Mouse (Mus musculus): Measurements from ENCODE around the gene Slirp. TPM values are rescaled to one million over a fixed set of nuclear protein-coding genes. Genes with fewer than 3 reads are reported as not detected.

The Slirp gene
- total RNA-seq (2022) = 100 to 1,000 TPM; 143 to 183 (median 163) TPM

GRCm38 (mm10) chr12:87443700-87444122, at the start of gene Slirp, which contains the start of gene Alkbh1:
Slirp (plus strand) TSS chr12:87443896.
Alkbh1 (minus strand) TSS chr12:87444017.
- peak; percentile 80 to 81 for DNase-seq (ENCODE audit: low spot score in 2 of 2)

GRCm38 (mm10) chr12:87394316-87394715, 49.4 kb upstream of the Slirp start:
- no peak for DNase-seq (ENCODE audit: low spot score in 2 of 2)

- DNase-seq (ENCODE audit: low spot score in 2 of 2) = no peak
Observed at GRCm38 (mm10) chr12:87397126-87397525, 46.6 kb upstream of the Slirp start.

GRCm38 (mm10) chr12:87397811-87398417, 45.8 kb upstream of the Slirp start:
- DNase-seq (ENCODE audit: low spot score in 2 of 2) = no peak

GRCm38 (mm10) chr12:87399119-87399819, 44.4 kb upstream of the Slirp start:
- DNase-seq (ENCODE audit: low spot score in 2 of 2) = no peak

GRCm38 (mm10) chr12:87401883-87402282, 41.8 kb upstream of the Slirp start:
- DNase-seq (ENCODE audit: low spot score in 2 of 2) = no peak

GRCm38 (mm10) chr12:87405165-87405564, 38.5 kb upstream of the Slirp start:
- DNase-seq (ENCODE audit: low spot score in 2 of 2) = no peak

- no peak for DNase-seq (ENCODE audit: low spot score in 2 of 2)
Observed at GRCm38 (mm10) chr12:87405721-87406120, 38.0 kb upstream of the Slirp start.

- no peak for DNase-seq (ENCODE audit: low spot score in 2 of 2)
Observed at GRCm38 (mm10) chr12:87407869-87408605, 35.7 kb upstream of the Slirp start.

GRCm38 (mm10) chr12:87409123-87409522, 34.6 kb upstream of the Slirp start:
- DNase-seq (ENCODE audit: low spot score in 2 of 2) = no peak

- DNase-seq (ENCODE audit: low spot score in 2 of 2) = no peak
Observed at GRCm38 (mm10) chr12:87410999-87411398, 32.7 kb upstream of the Slirp start.

GRCm38 (mm10) chr12:87413179-87413790, 30.4 kb upstream of the Slirp start:
- peak; percentile 24 to 27 for DNase-seq (ENCODE audit: low spot score in 2 of 2)

GRCm38 (mm10) chr12:87415358-87415757, 28.3 kb upstream of the Slirp start:
- DNase-seq (ENCODE audit: low spot score in 2 of 2) = no peak

GRCm38 (mm10) chr12:87416690-87417089, 27.0 kb upstream of the Slirp start:
- DNase-seq (ENCODE audit: low spot score in 2 of 2) = no peak

- no peak for DNase-seq (ENCODE audit: low spot score in 2 of 2)
Observed at GRCm38 (mm10) chr12:87418921-87419320, 24.8 kb upstream of the Slirp start.

GRCm38 (mm10) chr12:87419974-87420485, 23.7 kb upstream of the Slirp start:
- no peak for DNase-seq (ENCODE audit: low spot score in 2 of 2)

- no peak for DNase-seq (ENCODE audit: low spot score in 2 of 2)
Observed at GRCm38 (mm10) chr12:87421708-87422507, 21.8 kb upstream of the Slirp start.

GRCm38 (mm10) chr12:87423700-87424099, 20.0 kb upstream of the Slirp start:
- no peak for DNase-seq (ENCODE audit: low spot score in 2 of 2)

GRCm38 (mm10) chr12:87424516-87424915, 19.2 kb upstream of the Slirp start:
- no peak for DNase-seq (ENCODE audit: low spot score in 2 of 2)

- DNase-seq (ENCODE audit: low spot score in 2 of 2) = no peak
Observed at GRCm38 (mm10) chr12:87426354-87427031, 17.2 kb upstream of the Slirp start.
